Mouse (Mus musculus) small intestine, adult 2 months (tissue): ENCODE data around the gene Sbpl.

Experiments used
- CTCF ChIP-seq: fragments of 200-500 bp; IDR thresholded peaks from 2 replicates; pipeline ENCODE4 v1.5.1; 2012; ENCODE audit warnings: low read depth, mild to moderate bottlenecking, control low read depth, inconsistent platforms, low read length, moderate library complexity, mixed read lengths; ENCODE audit not compliant: insufficient replicate concordance, insufficient read length; ENCODE audit errors: extremely low read depth
- POLR2A ChIP-seq: fragments of 200-500 bp; IDR thresholded peaks from 2 replicates; pipeline ENCODE4 v1.6.1; 2012; ENCODE audit warnings: low read depth, mild to moderate bottlenecking, control low read depth, inconsistent platforms, low read length, moderate library complexity

- TF ChIP-seq POLR2A (no peak), CTCF (no peak)
Observed at GRCm38 (mm10) chr17:23989802-23990201, 34.7 kb upstream of the Sbpl start.
